Mouse (Mus musculus) megakaryocyte progenitor cell, adult 5-6 weeks (primary cell): ENCODE data around the gene Ttc30a2. TPM values are rescaled to one million over a fixed set of nuclear protein-coding genes. Genes with fewer than 3 reads are reported as not detected.

Source experiments
- ATAC-seq: replicated peaks from 2 replicates; pipeline ENCODE4 v1.8.0; 2016; ENCODE audit warnings: mild to moderate bottlenecking, moderate TSS enrichment, inconsistent platforms; ENCODE audit not compliant: poor library complexity
- total RNA-seq, 2 experiments: library from RNA; stranded (forward) in 1 of 2; stranded (reverse) in 1 of 2; fragments of 157-497, 149-512 nt in 1 of 2; fragments of 200-1000 nt in 1 of 2; gene quantifications; 2 replicates each; pipeline versions ENCODE4 v1.2.3 to v1.2.4; 2015 to 2017

The Ttc30a2 gene
- total RNA-seq (2015) (not detected in 2 replicates), total RNA-seq (2017) (0.10 TPM in 1 of 2 replicates, not detected in the other)

- ATAC-seq: peak; percentile 30
These were observed at the start of gene Ttc30a2 for GRCm38 (mm10) chr2:75977752-75978368. Gene Ttc30a2 (minus strand): TSS chr2:75978170.

- ATAC-seq: no peak
These were observed 38.9 kb upstream of the Ttc30a2 start for GRCm38 (mm10) chr2:76016890-76017289.

- ATAC-seq: no peak
These were observed 38.2 kb upstream of the Ttc30a2 start for GRCm38 (mm10) chr2:76016136-76016535.

GRCm38 (mm10) chr2:76015460-76015859 lies 37.5 kb upstream of the Ttc30a2 start:
- no peak for ATAC-seq

- no peak for ATAC-seq
These were observed 36.7 kb upstream of the Ttc30a2 start for GRCm38 (mm10) chr2:76014659-76015058.

- ATAC-seq: no peak
These were observed 28.2 kb upstream of the Ttc30a2 start for GRCm38 (mm10) chr2:76006194-76006593.

GRCm38 (mm10) chr2:76002899-76003298 lies 24.9 kb upstream of the Ttc30a2 start:
- ATAC-seq: no peak

GRCm38 (mm10) chr2:76001392-76001791 lies 23.4 kb upstream of the Ttc30a2 start:
- peak; percentile 88 for ATAC-seq

- no peak for ATAC-seq
These were observed 21.7 kb upstream of the Ttc30a2 start for GRCm38 (mm10) chr2:75999636-76000035.

GRCm38 (mm10) chr2:75998692-75999091 lies 20.7 kb upstream of the Ttc30a2 start:
- no peak for ATAC-seq

GRCm38 (mm10) chr2:75997726-75998125 lies 19.8 kb upstream of the Ttc30a2 start:
- ATAC-seq: no peak

- ATAC-seq: no peak
These were observed 16.9 kb upstream of the Ttc30a2 start for GRCm38 (mm10) chr2:75994841-75995240.

GRCm38 (mm10) chr2:75991581-75992205 lies 13.7 kb upstream of the Ttc30a2 start:
- ATAC-seq: no peak

- peak; percentile 99 for ATAC-seq
These were observed 13.0 kb upstream of the Ttc30a2 start for GRCm38 (mm10) chr2:75990885-75991539.

GRCm38 (mm10) chr2:75989694-75990093 lies 11.7 kb upstream of the Ttc30a2 start:
- no peak for ATAC-seq

GRCm38 (mm10) chr2:75988779-75989363 lies 10.9 kb upstream of the Ttc30a2 start:
- no peak for ATAC-seq

GRCm38 (mm10) chr2:75988378-75988777 lies 10.4 kb upstream of the Ttc30a2 start:
- ATAC-seq: no peak

GRCm38 (mm10) chr2:75987739-75988138 lies 9.8 kb upstream of the Ttc30a2 start:
- no peak for ATAC-seq

GRCm38 (mm10) chr2:75985124-75985523 lies 7.2 kb upstream of the Ttc30a2 start:
- peak; percentile 87 for ATAC-seq

- no peak for ATAC-seq
These were observed 5.9 kb upstream of the Ttc30a2 start for GRCm38 (mm10) chr2:75983847-75984246.

- ATAC-seq: no peak
These were observed 5.1 kb upstream of the Ttc30a2 start for GRCm38 (mm10) chr2:75983091-75983490.

- ATAC-seq: no peak
These were observed 4.7 kb upstream of the Ttc30a2 start for GRCm38 (mm10) chr2:75982626-75983025.
